Mouse (Mus musculus) kidney, embryonic 14.5 days (tissue): ENCODE data around the gene Tspan2. TPM values are rescaled to one million over a fixed set of nuclear protein-coding genes. Genes with fewer than 3 reads are reported as not detected.

Source experiments
- ATAC-seq: fragments of 200-750 bp; cut with Nextera tagmentation; 2 replicates; pipeline ENCODE4 v1.8.0; 2017; ENCODE audit warnings: moderate number of reproducible peaks, mild to moderate bottlenecking, moderate TSS enrichment, moderate library complexity; ENCODE audit not compliant: low FRiP score, low TSS enrichment
- H3K27ac ChIP-seq: fragments of 300-500 bp; sonication (generic); 2 replicates; pipeline ENCODE4 v1.5.1; 2014; ENCODE audit warnings: low read depth, mild to moderate bottlenecking, low read length, moderate library complexity, mixed read lengths
- H3K27me3 ChIP-seq: fragments of 300-500 bp; sonication (generic); 2 replicates; pipeline ENCODE4 v1.6.1; 2014; ENCODE audit warnings: mild to moderate bottlenecking, low read length; ENCODE audit not compliant: control insufficient read depth, insufficient read depth
- H3K36me3 ChIP-seq: fragments of 300-500 bp; sonication (generic); 2 replicates; pipeline ENCODE4 v1.6.1; 2014; ENCODE audit warnings: low read length, mixed read lengths; ENCODE audit not compliant: control insufficient read depth, insufficient read depth
- H3K4me1 ChIP-seq: fragments of 300-500 bp; sonication (generic); 2 replicates; pipeline ENCODE4 v1.6.1; 2014; ENCODE audit warnings: low read length, mixed read lengths; ENCODE audit not compliant: control insufficient read depth, insufficient read depth
- H3K4me2 ChIP-seq: fragments of 300-500 bp; sonication (generic); replicated peaks from 2 replicates; pipeline ENCODE4 v1.6.1; 2014; ENCODE audit warnings: low read depth, mild to moderate bottlenecking, low read length
- H3K4me3 ChIP-seq: fragments of 300-500 bp; sonication (generic); 2 replicates; pipeline ENCODE4 v1.5.1; 2014; ENCODE audit warnings: mild to moderate bottlenecking, low read length
- H3K9ac ChIP-seq: fragments of 300-500 bp; sonication (generic); 2 replicates; pipeline ENCODE4 v1.6.1; 2014; ENCODE audit warnings: low read depth, mild to moderate bottlenecking, low read length, moderate library complexity
- H3K9me3 ChIP-seq: fragments of 300-500 bp; sonication (generic); 2 replicates; pipeline ENCODE4 v1.6.1; 2016; ENCODE audit warnings: low read length; ENCODE audit not compliant: control insufficient read depth
- WGBS: fragments of 180-500 bp; shearing (Covaris S2); extraction: QIAGEN DNeasy Blood & Tissue Kit; methylation state at CpG from one replicate; pipeline ENCODE4 v1.1.7; 2014; 5-methylcytosine and 5-hydroxymethylcytosine counted together
- polyA plus RNA-seq: library from polyadenylated mRNA; unstranded; fragments of >200 nt; fragmentation: Nextera tagmentation; extraction: Ambion mirVana; gene quantifications from 2 replicates; pipeline ENCODE4 v1.2.1, GENCODE M21; 2014

The Tspan2 gene
- 4.0 and 8.6 TPM in 2 replicates for polyA plus RNA-seq

DNA sequence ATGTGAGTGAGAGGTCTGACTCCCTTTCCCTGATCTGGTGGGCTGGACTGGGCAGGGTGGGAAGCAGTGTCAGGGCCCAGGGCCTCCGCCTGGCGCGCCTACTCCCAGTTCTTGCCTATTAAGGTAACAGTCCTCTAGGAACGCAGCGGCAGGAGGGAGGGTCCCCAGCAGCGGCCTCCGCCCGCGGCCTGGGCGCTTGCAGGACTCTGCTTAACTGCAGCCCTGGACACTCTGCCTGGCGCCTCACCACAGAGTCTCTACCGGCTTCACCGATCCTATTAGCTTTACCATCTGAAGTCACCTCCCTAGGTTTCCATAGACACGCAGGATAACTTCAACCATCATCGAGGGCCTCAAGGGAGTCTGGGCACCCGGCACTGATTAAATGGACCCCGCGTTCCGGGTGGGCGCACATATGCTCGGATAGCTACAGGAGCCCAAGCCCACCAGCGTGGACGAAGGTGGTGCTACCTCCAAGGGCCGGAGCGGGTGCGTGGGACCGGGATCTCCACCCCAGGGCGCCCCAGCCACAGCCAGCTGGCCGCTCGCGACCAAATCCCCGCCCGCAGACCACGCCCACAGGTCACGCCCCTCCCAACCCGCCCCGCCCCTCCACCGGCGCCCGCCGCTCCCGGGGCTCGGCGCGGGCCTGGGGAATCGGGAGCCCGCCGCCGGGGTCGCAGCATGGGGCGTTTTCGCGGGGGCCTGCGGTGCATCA is at the start of gene Tspan2:
TSS of gene Tspan2 (plus strand) at position 217 of the 718 bp plus-strand sequence.
- peak; percentile 75 for ATAC-seq
- Histone ChIP-seq H3K4me1 (no peaks in the 10 kb centered on the region), H3K9ac (peak within 1 kb of the TSS; percentile 52), H3K27me3 (no peaks in the 10 kb centered on the region), H3K4me3 (peak within 1 kb of the TSS; percentile 61), H3K4me2 (peak within 1 kb of the TSS; percentile 86), H3K27ac (no peak within 1 kb of the TSS), H3K36me3 (no peaks in the 10 kb centered on the region), H3K9me3 (no peaks in the 10 kb centered on the region)
- under 1% methylated on average over 51 of the region's 54 CpGs for WGBS

DNA sequence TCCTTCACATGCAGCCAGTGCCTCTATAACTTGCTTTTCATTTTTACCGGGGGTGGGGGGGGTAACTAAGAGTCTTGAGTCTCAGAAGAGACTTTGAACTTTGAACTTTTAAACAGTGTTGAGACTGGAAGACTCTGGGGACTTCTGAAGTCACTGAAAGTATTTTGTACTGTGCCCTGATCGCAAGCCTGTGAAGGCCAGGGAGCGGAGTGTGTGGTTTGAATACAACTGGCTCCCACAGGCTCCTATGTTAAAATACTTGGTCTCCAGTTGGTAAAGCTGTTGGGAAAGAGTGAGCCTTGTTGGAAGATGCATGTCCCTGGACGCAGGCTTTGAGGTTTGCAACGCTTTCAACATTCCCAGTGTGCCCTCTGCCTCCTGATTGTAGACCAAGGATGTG is 47.5 kb upstream of the Tspan2 start:
- H3K9ac ChIP-seq: no peak overlapping the region
- H3K27me3 ChIP-seq: no peaks in the 10 kb centered on the region
- H3K9me3 ChIP-seq: no peaks in the 10 kb centered on the region
- no peak overlapping the region for H3K27ac ChIP-seq
- ATAC-seq: no peak
- no peaks in the 10 kb centered on the region for H3K36me3 ChIP-seq
- no peak overlapping the region for H3K4me2 ChIP-seq
- no peaks in the 10 kb centered on the region for H3K4me1 ChIP-seq
- 85% methylated on average over 5 of the region's 5 CpGs for WGBS
- no peak overlapping the region for H3K4me3 ChIP-seq

DNA sequence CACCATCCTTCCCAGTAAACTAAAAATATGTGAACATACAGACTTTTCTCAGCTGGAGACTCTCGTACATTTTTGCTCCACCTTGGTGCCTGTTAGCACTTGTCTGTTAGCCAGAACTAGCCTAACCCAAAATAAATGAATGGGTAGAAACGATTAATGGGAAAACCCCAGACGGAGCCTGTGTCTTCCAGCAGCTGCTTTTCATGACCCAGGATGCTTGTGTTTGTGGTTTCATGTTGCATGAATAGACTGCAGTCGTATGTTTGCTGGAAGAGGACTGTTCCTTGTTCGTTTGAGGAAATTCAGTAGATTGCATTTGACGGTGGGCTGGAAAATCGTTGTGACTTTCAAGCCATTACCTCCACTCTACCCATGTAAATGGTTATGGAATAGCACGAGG is 46.5 kb upstream of the Tspan2 start:
- no peak for ATAC-seq
- no peak overlapping the region for H3K9ac ChIP-seq
- 61% methylated on average over 8 of the region's 8 CpGs for WGBS
- H3K4me2 ChIP-seq: no peak overlapping the region
- no peaks in the 10 kb centered on the region for H3K27me3 ChIP-seq
- no peaks in the 10 kb centered on the region for H3K36me3 ChIP-seq
- no peak overlapping the region for H3K27ac ChIP-seq
- no peaks in the 10 kb centered on the region for H3K4me1 ChIP-seq
- no peak overlapping the region for H3K4me3 ChIP-seq
- no peaks in the 10 kb centered on the region for H3K9me3 ChIP-seq

DNA sequence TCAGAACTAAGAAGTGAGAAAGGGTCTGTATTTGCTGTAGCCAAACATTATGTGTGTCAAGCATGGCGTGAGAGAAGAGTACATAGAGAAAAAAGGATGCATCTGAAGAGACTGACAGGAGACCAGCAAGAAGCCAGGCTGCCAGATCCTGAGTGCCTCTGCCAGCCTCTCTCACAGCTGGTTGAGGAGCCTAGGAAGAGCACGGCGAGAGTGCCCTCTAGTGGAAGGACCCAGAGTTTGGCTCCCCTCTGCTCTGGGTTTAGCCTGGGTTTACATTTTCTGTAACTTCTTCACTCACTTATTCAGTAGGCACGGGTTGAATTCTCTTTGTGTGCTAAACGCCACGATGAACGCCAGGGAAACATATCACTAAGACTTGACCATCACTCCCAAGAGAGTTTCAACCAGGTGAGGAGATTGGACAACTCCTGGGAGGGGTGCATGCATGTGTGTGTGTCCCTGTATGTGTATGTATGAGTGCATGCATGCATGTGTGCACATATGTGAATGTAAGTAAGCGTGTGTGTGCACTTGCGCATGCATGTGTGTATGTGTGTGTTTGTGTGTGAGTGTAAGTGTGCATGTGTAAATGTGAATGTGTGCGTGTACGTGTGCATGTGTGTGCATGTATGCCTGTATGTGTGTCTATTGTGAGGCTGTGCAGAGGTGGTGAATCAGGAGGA is 42.4 kb upstream of the Tspan2 start:
- Histone ChIP-seq H3K27me3 (no peaks in the 10 kb centered on the region), H3K27ac (no peak overlapping the region), H3K4me3 (no peak overlapping the region), H3K9me3 (no peaks in the 10 kb centered on the region), H3K4me2 (no peak overlapping the region), H3K9ac (no peak overlapping the region), H3K4me1 (no peaks in the 10 kb centered on the region), H3K36me3 (no peaks in the 10 kb centered on the region)
- 47% methylated on average over 11 of the region's 11 CpGs for WGBS
- peak; percentile 57 for ATAC-seq

DNA sequence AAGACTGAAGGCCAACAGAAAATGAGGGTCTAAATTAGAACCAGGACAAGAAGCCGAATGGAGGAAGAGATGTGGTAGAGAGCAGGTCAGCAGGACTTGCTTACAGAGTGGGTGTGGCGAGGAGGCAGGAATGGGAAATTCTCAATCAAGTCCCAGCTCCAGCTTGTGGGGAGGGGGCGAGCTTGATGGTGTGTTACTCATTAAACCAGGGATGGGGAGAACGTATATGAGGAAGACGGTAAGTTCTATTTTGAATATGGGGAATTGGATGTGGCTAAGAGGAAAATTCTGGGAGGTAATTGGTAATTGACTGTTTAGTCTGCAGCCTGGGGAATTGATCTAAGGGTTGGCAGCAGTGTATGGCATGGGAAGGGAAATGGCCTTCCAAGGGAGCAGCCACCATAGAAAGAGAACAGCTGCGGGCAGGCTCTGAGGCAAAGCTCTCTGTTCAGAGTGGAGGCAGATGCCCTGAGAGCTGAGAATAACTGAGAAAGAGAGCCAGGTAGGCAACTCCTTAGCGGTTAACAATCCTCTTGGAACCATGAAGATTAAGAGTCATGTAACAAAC is 41.5 kb upstream of the Tspan2 start:
- WGBS: 82% methylated on average over 7 of the region's 7 CpGs
- no peak overlapping the region for H3K9ac ChIP-seq
- H3K4me2 ChIP-seq: no peak overlapping the region

DNA sequence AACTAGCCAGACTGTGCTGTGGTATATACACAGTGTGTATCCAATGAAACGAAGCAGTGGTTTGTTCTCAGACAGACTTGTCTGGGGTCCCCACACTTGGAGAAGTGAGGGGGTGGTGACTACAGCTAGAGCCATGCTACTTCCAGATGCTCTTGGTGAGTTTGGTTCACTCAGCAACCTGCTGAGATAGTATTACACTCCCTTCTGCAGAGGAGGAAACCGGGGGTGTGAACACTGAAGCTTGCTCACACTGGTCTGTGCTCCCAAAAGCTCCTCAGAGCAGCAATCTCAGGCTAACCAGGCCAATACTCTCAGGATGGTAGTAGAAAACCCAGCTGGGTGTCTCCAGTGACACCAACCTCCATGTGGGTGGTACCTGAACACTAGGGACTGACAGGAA is 36.2 kb upstream of the Tspan2 start:
- H3K36me3 ChIP-seq: no peaks in the 10 kb centered on the region
- H3K4me1 ChIP-seq: no peaks in the 10 kb centered on the region
- H3K4me3 ChIP-seq: no peak overlapping the region
- H3K4me2 ChIP-seq: no peak overlapping the region
- H3K9me3 ChIP-seq: no peaks in the 10 kb centered on the region
- 58% methylated on average over 2 of the region's 2 CpGs for WGBS
- no peak overlapping the region for H3K9ac ChIP-seq
- no peak overlapping the region for H3K27ac ChIP-seq
- no peak for ATAC-seq
- H3K27me3 ChIP-seq: no peaks in the 10 kb centered on the region

More for the DNA sequence above, 41.5 kb upstream of the Tspan2 start:
- no peaks in the 10 kb centered on the region for H3K27me3 ChIP-seq
- ATAC-seq: no peak
- H3K4me3 ChIP-seq: no peak overlapping the region
- H3K27ac ChIP-seq: no peak overlapping the region
- no peaks in the 10 kb centered on the region for H3K9me3 ChIP-seq
- no peaks in the 10 kb centered on the region for H3K36me3 ChIP-seq
- H3K4me1 ChIP-seq: no peaks in the 10 kb centered on the region

DNA sequence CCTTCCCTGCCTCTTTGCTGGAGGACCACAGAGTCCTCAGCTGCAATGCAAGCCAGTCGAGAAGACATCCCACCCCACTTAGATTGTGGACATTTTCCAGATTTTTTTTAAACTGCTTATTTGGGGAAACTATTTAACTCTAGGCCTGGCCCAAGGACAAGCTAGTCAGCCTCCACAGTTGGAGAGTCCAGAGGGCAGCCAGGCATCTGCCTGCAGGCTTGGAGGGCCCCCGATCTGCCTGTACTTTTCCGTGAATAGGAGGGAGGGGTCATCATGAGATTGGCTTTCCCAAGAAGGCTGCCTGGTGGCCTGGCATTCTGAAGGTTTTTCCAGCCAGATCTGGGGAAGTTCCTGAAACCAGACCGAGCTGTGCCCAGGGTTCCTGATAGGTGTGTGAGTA is 33.0 kb upstream of the Tspan2 start:
- Histone ChIP-seq H3K9me3 (no peaks in the 10 kb centered on the region), H3K36me3 (no peaks in the 10 kb centered on the region), H3K4me3 (no peak overlapping the region), H3K4me1 (no peaks in the 10 kb centered on the region), H3K4me2 (no peak overlapping the region), H3K9ac (no peak overlapping the region), H3K27me3 (no peaks in the 10 kb centered on the region), H3K27ac (no peak overlapping the region)
- ATAC-seq: no peak
- WGBS: 84% methylated on average over 4 of the region's 4 CpGs

DNA sequence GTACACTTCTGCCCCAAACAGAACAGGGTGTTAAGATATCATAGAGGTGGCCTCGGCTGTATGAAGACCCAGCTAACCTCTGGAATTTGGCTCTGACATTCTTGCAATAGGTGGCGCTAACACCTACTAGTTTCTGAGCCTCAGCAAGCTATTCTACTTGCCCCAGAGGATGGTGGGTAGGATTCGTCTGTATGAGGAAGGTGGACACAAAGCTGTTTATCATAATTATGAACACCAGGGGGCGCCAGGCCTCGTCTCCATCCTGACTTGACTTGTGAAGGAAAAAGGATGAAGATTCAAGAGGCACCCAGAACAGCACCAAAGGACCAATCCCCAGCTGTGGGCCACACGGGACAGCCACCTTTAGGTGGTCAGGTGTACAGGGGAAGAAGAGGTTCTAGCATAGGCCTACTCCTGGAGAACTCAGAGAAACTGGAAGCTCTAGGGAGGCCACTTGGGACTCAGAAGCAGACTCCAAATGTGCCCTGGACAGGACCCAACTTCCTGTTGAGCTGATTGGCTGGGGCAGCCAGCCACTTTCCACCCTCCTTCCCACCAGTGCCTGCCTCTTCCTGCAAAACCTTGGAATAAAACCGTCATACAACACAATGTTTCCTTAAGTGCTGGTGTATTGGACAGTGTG is 32.3 kb upstream of the Tspan2 start:
- WGBS: 56% methylated on average over 7 of the region's 7 CpGs
- no peak for ATAC-seq
- H3K4me1 ChIP-seq: no peaks in the 10 kb centered on the region

DNA sequence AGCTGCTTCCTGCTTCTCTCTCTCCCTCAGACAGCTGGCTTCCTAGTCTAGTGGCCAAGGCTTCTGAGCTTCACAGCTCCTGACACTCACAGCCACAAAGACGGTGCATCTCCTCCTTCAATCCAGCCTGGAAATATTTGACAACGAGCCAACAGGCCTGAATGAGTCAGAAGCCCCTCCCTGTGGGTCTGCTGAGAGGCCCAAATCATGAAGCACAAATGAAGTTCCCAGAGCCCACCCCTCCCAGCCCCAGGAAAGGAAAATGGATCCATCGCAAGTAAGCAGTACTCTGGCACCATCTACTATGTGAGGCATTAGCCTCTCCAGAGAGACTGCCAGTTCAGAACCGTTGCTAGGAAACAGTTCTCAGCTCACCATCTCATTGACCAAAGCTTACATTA is 30.3 kb upstream of the Tspan2 start:
- no peak for ATAC-seq
- WGBS: 63% methylated on average over 4 of the region's 4 CpGs

More for the DNA sequence above, 32.3 kb upstream of the Tspan2 start:
- Histone ChIP-seq H3K27ac (no peak overlapping the region), H3K36me3 (no peaks in the 10 kb centered on the region), H3K9ac (no peak overlapping the region), H3K4me3 (no peak overlapping the region), H3K27me3 (no peaks in the 10 kb centered on the region), H3K4me2 (no peak overlapping the region), H3K9me3 (no peaks in the 10 kb centered on the region)

More for the DNA sequence above, 30.3 kb upstream of the Tspan2 start:
- Histone ChIP-seq H3K9ac (no peak overlapping the region), H3K9me3 (no peaks in the 10 kb centered on the region), H3K4me3 (no peak overlapping the region), H3K4me1 (no peaks in the 10 kb centered on the region), H3K4me2 (no peak overlapping the region), H3K27me3 (no peaks in the 10 kb centered on the region), H3K36me3 (no peaks in the 10 kb centered on the region), H3K27ac (no peak overlapping the region)
